Mouse (Mus musculus) left cerebral cortex, postnatal 4 days (tissue): ENCODE data around the gene Fh1. TPM values are rescaled to one million over a fixed set of nuclear protein-coding genes. Genes with fewer than 3 reads are reported as not detected.
A peak's percentile ranks its signal among the peaks of the same experiment; 100 is the strongest.

ENCODE experiments used
- DNase-seq: peaks from one replicate; pipeline ENCODE4 v3.0.0-alpha.2; 2022
- intact Hi-C: fragments of 180-260 bp; cut with DNase I; formaldehyde crosslinking; loops from one replicate; pipeline ENCODE4 v1.15.1; 2025
- total RNA-seq, 2 experiments: library from RNA; stranded (reverse); gene quantifications; 2 replicates each; pipeline ENCODE4 v1.2.3; 2021

The Fh1 gene
- 10 to 100 TPM; 66.2 to 73.0 TPM for total RNA-seq

DNA sequence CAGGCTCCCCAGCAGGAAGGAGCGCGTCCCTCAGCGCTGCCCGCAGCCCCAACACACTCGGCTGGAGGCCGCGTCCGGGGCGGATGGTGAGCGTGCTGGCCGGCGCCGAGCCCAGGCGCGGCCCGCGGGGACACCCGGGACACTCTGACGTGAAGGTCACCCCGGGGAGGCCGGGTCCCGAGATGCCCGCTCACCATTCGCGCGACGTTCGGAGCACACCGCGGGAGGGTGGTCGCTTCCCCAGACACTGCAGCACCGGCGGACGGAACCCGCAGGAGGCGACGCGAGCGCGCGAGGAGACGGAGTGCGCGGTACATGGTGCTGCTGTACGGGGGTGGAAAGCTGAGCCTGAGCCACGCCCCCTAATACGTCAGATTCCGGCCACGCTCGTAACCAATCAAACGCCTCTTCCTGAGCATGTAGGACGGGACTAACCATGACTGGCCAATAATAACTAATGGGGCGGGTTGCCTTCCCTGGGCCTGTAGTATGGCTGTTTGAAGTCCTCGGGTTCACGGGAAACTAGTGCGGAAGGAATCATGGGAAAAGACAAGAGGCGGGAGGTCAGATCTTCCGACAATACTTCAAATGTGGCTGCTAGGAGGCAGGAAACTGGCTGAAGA, at the start of gene Fh1:
Gene Fh1 (minus strand): TSS at position 379 of the 623 bp plus-strand sequence.
- DNase-seq, result peak; percentile 95
- intact Hi-C loops, result loop anchor here (5.0 kb wide), 1 partner anchor 297 kb away; the partner anchor contains the start of gene Gm38100

DNA sequence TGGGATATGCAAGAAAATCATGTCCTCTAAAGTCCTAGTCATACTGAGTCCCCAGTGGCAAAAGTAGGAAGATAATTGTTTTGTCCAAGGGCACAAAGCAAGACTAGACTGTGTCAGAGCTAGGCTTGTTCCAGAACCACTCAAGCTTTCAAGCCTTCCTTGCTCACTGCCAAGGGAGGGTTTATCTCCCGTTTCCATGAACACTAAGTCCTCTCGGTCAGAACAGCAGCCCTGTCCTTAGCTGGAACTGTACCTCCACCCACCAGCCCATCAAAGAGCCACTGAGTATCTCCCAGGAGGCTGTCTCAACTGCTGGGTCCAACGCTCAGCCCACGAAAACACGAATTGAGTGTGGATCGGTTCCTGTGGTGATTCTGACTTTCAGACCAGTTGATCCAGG, 49.7 kb upstream of the Fh1 start:
- intact Hi-C loops, result no loop called here
- no peak for DNase-seq

DNA sequence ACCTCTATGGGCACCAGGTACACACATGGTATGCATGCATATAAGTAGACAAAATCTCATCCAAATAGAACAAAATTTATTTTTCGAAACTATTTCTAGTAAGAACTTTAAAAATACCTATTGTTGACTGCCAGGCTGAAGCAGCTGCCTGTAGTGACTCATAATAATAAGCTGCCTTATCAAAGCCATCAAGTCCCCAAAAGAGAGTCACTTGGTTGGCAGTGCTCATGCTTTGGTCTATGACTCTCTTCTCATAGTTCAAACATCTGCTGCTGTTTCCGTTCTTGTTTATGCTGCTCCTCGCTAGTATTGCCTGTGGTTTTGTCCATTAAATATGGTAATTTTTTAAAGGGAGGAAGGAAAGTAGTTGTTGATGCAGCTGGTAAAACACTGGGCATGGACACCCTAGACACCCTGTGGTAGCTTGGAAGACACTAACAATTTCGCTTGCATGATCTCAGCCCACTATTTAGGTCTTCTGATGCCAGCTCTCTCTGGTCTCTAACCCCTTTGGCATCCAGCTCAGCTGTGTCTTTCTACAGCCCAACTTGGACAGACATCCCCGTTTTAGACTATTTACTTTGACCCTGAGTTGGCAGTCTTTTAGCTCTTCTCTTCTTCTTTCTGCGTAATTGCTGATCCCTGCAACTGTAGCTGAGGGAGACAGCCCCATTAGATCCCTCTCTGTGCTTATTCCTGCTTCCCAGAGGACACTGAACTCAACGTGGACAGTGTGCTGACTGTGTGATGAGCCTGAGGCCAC, 48.3 kb upstream of the Fh1 start:
- no peak for DNase-seq
- intact Hi-C loops, result loop anchor here (5.0 kb wide), 1 partner anchor 249 kb away; the partner anchor contains the start of gene Gm38100

DNA sequence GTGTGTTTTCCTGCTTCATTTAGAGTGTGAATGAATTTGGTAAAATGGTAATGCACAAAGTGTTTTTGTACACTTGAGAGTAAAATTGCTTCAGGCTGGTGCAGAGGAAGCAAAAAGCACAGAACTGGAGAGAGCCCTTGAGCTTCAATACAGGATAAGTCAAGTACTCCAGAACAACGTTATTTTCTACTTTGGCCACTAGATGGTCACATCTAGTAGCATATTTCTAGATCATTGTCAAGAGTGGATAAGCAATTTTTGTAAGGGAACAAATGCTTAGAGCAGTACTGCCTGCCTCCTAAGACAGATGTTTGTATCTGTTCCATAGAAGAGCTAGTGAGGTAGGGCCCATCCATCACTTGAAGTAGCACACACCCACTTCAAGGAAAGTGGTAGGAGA, 46.2 kb upstream of the Fh1 start:
- intact Hi-C loops, result loop anchor here (5.0 kb wide), 1 partner anchor 251 kb away; the partner anchor contains the start of gene Gm38100
- DNase-seq, result no peak

DNA sequence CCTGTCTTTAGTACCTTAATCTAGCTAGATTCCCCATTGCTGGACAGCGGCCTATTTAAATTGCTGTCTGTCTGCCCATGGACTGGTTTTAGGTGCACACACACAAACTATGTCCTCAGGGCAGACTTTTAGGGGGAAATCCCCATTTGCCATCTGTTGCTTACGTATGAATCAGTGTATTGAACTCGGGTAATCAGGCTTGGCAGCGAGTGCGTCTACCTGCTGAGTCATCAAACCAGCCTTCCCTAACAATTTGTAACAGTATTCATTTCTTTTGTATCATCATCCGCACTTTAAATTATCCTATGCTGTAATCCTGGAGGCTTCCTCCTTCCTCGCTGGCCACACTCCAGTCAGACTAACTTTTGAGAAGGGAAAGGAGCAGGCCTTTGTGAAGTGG, 44.6 kb upstream of the Fh1 start:
- intact Hi-C loops, result loop anchor here (5.0 kb wide), 1 partner anchor 252 kb away; the partner anchor contains the start of gene Gm38100

DNA sequence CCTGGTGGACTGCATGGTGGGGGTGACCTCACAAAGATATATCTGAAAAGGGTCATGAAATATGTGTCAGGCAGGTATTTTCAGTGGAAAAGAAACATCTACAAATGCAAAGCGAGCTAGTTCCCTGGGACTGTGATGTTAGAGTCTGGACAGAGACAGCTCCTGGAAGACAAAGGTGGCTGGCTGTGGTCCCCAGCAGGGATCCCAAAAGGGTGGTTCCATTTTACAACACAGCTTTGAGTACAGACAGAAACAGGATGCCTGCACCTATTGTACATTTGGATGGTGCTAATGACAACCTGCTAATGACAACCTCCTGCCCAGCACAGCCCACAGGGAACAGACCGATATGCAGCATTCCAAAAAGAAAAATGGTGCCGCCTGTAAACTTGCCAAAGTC, 44.0 kb upstream of the Fh1 start:
- intact Hi-C loops, result no loop called here
- DNase-seq, result no peak

More for the DNA sequence above, 44.6 kb upstream of the Fh1 start:
- no peak for DNase-seq

DNA sequence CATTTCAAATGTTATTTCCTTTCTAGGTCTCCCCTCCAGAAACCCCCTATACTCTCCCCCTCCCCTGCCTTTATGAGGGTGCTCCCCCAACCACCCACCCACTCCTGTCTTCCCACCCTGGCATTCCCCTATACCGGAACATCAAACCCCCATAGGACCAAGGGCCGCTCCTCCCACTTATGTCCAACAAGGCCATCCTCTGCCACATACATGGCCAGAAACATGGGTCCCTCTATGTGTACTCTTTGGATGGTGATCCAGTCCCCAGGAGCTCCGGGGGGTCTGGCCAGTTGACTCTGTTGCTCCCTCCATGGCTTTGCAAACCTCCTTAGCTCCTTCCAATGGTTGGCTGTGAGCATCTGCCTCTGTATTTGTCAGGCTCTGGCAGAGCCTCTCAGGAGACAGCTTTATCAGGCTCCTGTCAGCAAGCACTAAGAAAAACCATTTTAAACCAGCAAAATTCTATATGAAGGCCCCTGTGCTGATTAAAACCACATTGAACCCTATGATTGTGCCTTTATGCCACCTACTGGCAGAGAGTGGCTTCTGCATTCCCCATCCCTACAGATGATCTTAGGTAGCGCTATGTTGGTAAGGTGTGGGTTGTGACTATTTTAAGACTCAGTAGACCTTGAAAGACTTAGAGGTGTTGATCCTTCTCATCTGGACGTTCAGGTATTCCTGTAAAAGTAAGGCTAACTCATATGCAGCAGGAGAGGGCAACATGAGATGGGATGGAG, 43.4 kb upstream of the Fh1 start:
- DNase-seq, result no peak
- intact Hi-C loops, result no loop called here

DNA sequence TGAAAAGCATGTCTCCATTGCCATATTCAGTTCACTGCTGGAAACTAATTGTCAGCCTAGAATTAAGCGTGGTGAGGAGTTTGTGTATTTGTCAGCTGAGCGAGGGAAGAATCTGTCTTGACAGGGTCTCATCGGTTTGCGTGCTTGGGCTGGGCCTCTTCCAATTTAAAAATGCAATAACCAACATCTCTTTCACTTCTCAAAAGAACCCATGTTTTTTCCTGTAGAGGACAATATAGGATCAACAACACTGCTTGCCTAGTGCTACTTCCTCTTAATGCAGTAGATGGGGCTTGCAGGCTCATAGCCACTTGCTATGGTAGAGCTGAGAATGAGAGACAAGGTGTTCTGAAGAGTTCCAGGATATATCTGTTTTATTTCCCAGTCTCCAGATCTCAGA, 34.5 kb upstream of the Fh1 start:
- no peak for DNase-seq
- intact Hi-C loops, result no loop called here

DNA sequence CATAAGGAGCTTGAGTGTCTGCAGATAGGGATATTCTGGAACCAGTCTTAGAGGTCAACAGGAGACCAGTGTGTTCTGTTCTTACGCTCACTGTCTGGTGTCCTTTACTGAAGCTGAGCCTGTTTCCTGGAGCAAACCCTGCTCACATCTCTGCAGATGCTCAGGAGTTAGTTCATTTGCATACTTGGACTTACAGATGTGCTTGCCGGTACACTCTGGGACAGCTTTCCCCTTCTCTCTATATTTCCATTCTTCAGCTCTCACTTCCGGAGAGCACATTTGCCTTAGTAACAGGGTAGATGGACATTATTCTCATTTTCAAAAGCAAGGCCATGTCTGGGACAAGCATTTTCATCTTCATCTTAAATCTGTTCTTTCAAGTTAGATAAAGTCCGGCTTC, 23.2 kb upstream of the Fh1 start:
- intact Hi-C loops, result no loop called here
- no peak for DNase-seq

DNA sequence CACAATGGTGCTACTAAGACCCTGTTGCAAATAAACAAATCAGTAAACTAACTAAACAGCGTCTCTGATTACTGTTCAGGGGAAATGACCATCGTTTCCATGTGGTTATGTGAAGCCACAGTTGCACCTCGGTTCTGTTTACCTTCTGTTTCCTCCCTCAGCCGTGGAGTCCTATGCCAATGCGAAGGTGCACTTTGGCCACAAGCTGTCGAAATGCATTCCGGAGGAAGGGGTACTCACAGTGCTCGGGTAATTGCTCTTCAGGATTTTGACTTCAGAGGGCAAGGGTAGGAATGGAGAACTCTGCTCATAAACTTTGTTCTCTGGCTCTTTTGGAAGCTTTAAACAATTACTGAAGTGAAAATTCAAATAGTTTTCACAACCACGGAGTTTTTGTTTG, 21.5 kb upstream of the Fh1 start:
- no peak for DNase-seq
- intact Hi-C loops, result no loop called here

DNA sequence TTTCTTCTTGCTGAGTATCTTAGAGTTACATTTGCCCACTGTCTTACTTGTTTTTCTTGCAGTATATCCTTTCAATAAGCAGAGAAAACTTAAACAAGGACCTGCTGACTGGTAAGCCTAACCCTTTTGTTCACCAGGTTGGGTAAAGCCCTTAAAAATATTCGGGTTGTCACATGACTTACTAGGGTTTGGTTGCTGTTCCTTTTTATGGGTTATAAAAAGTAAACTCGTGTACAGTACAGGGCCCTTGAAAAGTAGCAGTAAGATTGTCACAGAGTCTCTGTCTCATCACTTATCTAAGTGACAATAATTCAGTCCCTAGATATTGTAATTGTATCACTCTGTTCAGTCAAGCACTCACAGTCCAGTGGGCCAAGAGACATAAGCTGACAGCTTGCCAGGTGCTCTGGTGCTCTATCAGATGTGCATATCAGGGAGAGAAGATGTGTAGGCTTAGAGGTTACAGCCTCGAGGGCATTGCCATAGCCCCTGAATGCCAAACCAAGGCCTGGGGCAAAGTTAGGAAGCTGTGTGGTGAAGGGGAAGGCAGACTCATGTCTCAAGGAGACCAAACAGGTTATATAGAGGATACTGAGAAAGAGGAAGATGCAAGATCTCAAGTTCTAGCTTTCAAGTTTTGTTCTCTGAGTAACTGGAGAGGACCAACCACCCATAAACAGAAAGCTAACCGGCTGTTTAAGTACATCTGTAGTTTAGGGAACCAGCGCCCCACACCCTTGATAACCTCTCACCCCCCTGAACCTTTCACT, 18.2 kb upstream of the Fh1 start:
- DNase-seq, result no peak
- intact Hi-C loops, result no loop called here

DNA sequence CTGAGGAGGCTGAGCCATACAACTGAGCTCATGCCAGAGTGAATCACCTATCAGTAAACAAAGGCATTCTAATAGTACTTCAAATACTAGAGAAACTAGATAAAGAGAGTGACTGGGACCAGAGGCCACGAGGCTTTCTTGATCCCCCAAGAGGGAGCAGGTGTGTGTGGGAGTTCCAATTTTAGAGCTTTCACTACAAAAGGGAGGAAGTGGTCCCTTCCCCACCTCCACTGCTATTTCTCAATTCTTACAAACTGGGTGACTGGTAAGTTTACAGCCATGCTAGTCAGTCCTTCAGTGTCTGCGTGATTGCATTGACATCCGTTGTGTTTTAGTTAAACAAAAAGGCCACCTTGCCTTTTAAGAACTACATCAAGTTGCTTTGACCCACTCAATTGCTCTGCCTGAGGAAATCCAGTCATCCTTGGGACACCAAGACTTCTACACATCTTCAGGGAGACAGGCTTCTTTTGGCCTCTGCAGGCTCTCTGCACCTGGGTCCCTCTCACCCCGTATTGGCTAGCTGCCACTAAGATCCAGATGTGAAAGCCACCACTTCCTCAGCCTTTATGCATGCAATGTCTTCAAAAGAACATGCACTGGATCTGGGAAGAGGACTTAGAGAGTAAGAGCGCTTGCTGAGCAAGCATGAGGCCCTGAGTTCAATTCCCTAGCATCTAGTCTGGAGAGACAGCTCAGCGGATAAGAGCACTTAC, 15.2 kb upstream of the Fh1 start:
- intact Hi-C loops, result no loop called here
- DNase-seq, result no peak

DNA sequence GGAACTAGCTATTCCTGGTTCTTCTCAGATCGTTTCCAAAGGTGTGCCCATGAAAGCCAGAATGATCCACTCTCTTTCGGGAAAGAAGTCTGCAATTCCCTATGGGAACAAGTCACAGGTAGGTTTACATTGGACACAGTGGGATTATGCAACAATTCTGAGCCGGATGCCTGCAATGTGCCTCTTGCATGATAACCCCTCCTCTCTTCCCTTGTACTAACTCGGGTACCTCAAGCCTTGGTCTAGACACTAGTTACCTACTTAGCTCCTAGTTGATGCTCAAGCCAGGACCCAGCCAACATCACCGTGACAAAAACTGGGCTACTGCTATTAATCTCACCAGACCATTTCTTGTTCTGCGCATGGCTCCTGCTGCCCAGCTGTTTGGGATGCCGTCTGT, 13.6 kb upstream of the Fh1 start:
- no peak for DNase-seq
- intact Hi-C loops, result no loop called here

DNA sequence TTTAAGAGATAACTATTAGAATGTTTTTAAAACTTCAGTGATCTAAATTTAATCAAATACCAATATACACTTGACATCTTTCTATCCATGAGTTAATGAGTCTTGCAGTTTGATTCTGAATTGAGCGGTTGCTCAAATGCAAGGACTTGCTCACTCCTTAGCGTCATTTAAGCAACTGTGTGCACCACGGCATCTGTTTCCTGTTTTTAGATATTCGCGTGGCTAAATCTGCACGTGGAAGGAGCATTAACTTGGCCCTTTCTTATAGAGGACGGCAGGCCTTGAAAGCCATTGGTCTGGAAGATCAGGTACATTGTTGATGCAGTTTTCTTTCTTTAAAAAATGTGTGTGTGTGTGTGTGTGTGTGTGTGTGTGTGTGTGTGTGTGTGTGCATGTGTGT, 12.2 kb upstream of the Fh1 start:
- DNase-seq, result no peak
- intact Hi-C loops, result no loop called here

DNA sequence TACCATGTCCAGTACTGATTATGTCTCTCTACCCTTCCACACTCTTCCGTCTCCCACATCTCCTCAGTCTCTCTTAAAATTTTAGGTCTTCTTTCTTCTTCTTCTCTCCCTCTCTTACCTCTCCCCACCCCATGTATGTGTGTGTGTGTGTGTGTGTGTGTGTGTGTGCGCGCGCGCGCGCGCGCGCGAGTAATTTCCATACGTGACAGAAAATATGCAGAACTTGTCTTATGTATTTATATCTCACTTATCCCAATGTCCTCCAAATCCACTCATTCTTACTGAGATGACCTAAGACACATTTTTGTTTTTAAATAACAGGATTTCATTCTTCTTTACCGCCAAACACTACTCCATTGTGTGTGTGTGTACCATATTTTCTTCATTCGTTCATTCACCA, 7.0 kb upstream of the Fh1 start:
- intact Hi-C loops, result no loop called here
- DNase-seq, result no peak

DNA sequence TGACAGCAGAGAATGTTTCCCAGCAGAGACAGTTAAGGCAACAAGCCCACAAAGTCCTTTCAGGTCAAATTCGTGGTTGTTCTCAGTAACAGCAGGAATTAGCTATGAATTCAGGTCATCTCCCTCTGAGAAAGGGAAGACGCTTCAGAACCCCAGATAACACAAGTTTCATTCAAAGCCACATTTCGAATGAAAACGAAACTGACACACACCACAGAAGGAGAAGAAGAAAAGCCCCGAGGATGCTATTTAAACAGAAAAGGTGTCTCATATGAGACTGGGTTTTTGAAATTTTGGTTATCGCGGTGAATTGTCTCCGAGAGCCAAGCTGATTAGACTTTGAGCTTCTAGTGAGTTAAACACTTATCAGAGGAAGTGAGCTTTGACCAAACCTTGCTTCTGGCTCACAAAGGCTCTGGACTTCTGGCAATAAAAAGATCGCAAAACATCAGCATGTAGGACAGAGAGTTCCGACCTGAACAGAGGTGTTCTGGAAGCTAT, 6.3 kb upstream of the Fh1 start:
- intact Hi-C loops, result no loop called here
- DNase-seq, result no peak

DNA sequence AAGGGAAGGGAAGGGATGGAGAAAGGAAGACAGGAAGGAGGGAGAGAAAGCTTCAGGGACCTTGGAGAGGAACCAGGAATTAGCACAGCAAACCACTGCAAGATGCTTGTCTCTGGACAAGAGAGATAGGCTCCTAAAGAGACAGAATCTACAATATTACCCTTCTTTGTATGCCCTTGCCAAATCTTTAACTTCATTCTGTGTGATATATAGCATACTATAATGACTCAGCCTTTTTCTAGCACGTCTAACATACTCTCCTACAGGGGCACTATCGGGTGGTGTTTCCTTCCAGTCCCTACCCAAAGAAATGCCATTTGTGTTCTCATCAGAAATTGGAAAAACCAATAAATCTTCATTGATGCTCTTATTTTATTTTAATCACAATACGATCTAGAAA, 5.6 kb upstream of the Fh1 start:
- DNase-seq, result no peak
- intact Hi-C loops, result no loop called here

DNA sequence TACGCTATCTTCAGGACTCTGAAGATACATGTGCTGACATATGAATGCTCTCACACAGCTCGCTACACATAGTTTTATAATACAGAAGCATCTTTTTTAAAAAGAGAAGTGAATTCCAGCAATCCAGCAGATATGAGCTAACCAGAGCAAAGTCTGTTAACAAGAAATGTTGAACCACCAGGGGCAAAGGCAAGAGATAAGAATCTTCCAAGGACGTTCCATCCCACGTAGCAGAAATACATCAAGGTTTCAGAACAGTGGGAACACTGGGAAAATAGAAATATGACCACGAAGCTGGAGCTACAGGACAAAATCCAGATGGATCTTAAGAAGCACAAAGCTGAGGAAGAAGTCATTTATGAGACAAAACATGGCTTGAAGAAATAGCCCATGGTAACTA, 4.9 kb upstream of the Fh1 start:
- intact Hi-C loops, result no loop called here
- DNase-seq, result no peak

DNA sequence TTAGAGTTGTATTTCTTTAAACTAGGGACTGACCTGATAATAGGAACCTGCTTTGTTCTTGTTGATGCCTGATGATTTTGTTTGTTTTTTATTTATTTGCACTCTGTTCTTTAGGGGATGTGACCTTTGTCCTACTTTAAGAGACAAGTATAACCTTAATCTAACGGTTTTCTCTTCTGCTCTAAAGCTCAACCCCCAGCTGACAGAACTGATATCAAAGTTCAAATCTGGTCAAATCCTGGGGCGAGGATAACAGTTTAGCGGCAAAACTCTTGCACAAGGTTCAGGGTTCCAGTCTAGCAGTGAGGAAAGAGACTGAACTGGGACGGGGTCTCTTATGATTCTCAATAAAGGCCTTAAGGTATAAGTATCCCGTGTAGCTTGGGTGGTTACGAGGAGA, 3.8 kb upstream of the Fh1 start:
- intact Hi-C loops, result loop anchor here (5.0 kb wide), 1 partner anchor 293 kb away; the partner anchor contains the start of gene Gm38100
- DNase-seq, result no peak
